Mouse (Mus musculus) stomach, adult 2 months (tissue): ENCODE data around the gene Col4a1. TPM values are rescaled to one million over a fixed set of nuclear protein-coding genes. Genes with fewer than 3 reads are reported as not detected.

Experiments used
- polyA plus RNA-seq: library from polyadenylated mRNA; depleted of rRNA; stranded (reverse); fragments of >200 nt; gene quantifications from 2 replicates; pipeline ENCODE4 v1.2.3, GENCODE M21; 2012; rRNA removed

Col4a1 gene
- 99.8 and 116 TPM in 2 replicates for polyA plus RNA-seq

DNA sequence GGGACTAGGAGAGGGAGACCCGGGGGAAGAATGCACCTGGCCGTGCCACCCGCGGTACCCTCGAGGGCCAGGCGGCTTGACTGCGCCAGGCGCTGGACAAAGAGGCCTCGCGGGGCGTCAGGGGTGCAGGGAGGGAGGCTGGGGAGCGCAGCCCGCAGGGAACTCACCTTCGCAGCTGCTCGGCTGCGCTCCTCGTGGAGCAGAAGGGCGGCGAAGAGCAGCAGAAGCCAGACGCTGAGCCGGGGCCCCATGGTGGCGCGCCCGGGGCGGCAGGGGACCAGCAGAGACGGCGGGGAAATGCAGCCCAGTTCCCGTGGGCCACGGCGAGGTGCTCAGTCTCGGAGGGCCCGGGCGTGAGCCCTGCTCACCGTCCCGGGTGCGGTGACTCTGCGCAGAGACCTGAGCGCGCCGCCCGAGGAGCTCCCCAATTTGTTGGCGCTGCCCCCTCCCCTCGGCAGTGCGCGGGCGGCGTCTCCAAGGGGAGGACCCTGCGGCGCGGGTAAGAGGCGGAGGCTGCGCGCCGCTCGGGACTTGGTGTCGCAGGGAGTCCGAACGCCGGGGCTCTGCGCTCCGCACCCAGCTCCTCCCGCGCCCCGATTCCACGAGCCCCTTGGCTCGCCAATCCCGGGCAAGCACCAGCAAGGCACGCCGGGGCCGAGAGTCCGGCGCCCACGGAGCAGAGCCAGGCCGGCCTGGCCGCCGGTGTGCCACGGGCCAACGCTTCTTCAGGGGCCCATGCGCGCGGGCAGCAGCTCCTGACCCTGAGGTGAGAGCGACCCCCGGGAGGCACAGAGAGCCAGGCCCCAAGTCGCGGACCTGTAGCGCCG is at the start of gene Col4a1, which contains the start of gene Col4a2:
Gene Col4a1, minus strand, starts transcription at position 478 of the 827 bp plus-strand sequence.
Gene Col4a2, plus strand, starts transcription at position 457 of the 827 bp plus-strand sequence.

Other genes starting within 250 kb of the Col4a1 start
- gene Col4a2, start within 50 bp of the Col4a1 start, polyA plus RNA-seq: 41.8 and 46.4 TPM in 2 replicates
- 10.0 and 12.6 TPM in 2 replicates for gene Rab20, start 165.9 kb upstream of the Col4a1 start, polyA plus RNA-seq
- 47.9 and 56.6 TPM in 2 replicates for gene Naxd, start 184.7 kb upstream of the Col4a1 start, polyA plus RNA-seq
- 22.5 and 33.7 TPM in 2 replicates for gene Cars2, start 238.0 kb upstream of the Col4a1 start, polyA plus RNA-seq
- 3.1 and 5.2 TPM in 2 replicates for gene Ing1, start 242.7 kb upstream of the Col4a1 start, polyA plus RNA-seq